Mouse (Mus musculus): ENCODE data around the gene Dhx38. TPM values are rescaled to one million over a fixed set of nuclear protein-coding genes. Genes with fewer than 3 reads are reported as not detected.

Dhx38 gene
- polyA plus RNA-seq, 1 experiment from 2014 or later = 22.4 TPM

- Histone ChIP-seq H3K4me2 (no peak overlapping the region), H3K4me1 (peaks cover 22% of the 10 kb centered on the region), H3K36me3 (peaks cover 20% of the 10 kb centered on the region), H3K27ac (peak overlapping the region; percentile 83), H3K27me3 (no peaks in the 10 kb centered on the region), H3K9ac (no peak overlapping the region), H3K4me3 (no peak overlapping the region), H3K9me3 (no peaks in the 10 kb centered on the region)
- 36% methylated on average over 8 of the region's 8 CpGs for WGBS
- ATAC-seq (ENCODE audit: insufficient number of reproducible peaks, low FRiP score, low TSS enrichment, low read depth) = peak; percentile 55
Observed at GRCm38 (mm10) chr8:109542748-109543519, 22.7 kb downstream of the Dhx38 start.

- peaks cover 13% of the 10 kb centered on the region for H3K36me3 ChIP-seq
- no peak overlapping the region for H3K9ac ChIP-seq
- WGBS = 55% methylated on average over 5 of the region's 5 CpGs
- H3K4me1 ChIP-seq = peaks cover 22% of the 10 kb centered on the region
- H3K27me3 ChIP-seq = no peaks in the 10 kb centered on the region
- H3K9me3 ChIP-seq = no peaks in the 10 kb centered on the region
- peak overlapping the region; percentile 83 for H3K27ac ChIP-seq
- no peak for ATAC-seq (ENCODE audit: insufficient number of reproducible peaks, low FRiP score, low TSS enrichment, low read depth)
- no peak overlapping the region for H3K4me3 ChIP-seq
- H3K4me2 ChIP-seq = no peak overlapping the region
Observed at GRCm38 (mm10) chr8:109542165-109542564, 23.5 kb downstream of the Dhx38 start.

GRCm38 (mm10) chr8:109536703-109537102 lies 29.0 kb downstream of the Dhx38 start:
- WGBS = 3% methylated on average over 5 of the region's 5 CpGs
- Histone ChIP-seq H3K4me1 (no peaks in the 10 kb centered on the region; the same call in 1 of the 2 replicates), H3K9ac (no peak overlapping the region), H3K27me3 (no peaks in the 10 kb centered on the region), H3K9me3 (no peaks in the 10 kb centered on the region), H3K4me2 (peak overlapping the region; percentile 19; the same call in 1 of the 2 replicates), H3K4me3 (peak overlapping the region; percentile 13; the same call in 1 of the 2 replicates), H3K36me3 (no peaks in the 10 kb centered on the region), H3K27ac (no peak overlapping the region)
- peak; percentile 71; the same call in 1 of the 2 replicates for ATAC-seq (ENCODE audit: insufficient number of reproducible peaks, low FRiP score, low TSS enrichment, low read depth)

- WGBS = 88% methylated on average over 19 of the region's 19 CpGs
- no peaks in the 10 kb centered on the region for H3K4me1 ChIP-seq
- ATAC-seq (ENCODE audit: insufficient number of reproducible peaks, low FRiP score, low TSS enrichment, low read depth) = no peak
- no peak overlapping the region for H3K9ac ChIP-seq
- H3K4me3 ChIP-seq = no peak overlapping the region
- no peak overlapping the region for H3K27ac ChIP-seq
- no peaks in the 10 kb centered on the region for H3K36me3 ChIP-seq
- no peak overlapping the region for H3K4me2 ChIP-seq
- no peaks in the 10 kb centered on the region for H3K9me3 ChIP-seq
- H3K27me3 ChIP-seq = no peaks in the 10 kb centered on the region
Observed at GRCm38 (mm10) chr8:109535140-109535990, 30.3 kb downstream of the Dhx38 start.

GRCm38 (mm10) chr8:109524008-109524407 lies 41.7 kb downstream of the Dhx38 start:
- no peak overlapping the region for H3K27ac ChIP-seq
- H3K4me1 ChIP-seq = no peaks in the 10 kb centered on the region
- WGBS = 92% methylated on average over 2 of the region's 2 CpGs
- no peak overlapping the region for H3K9ac ChIP-seq
- no peaks in the 10 kb centered on the region for H3K36me3 ChIP-seq
- H3K4me3 ChIP-seq = no peak overlapping the region
- no peaks in the 10 kb centered on the region for H3K9me3 ChIP-seq
- H3K4me2 ChIP-seq = no peak overlapping the region
- ATAC-seq (ENCODE audit: insufficient number of reproducible peaks, low FRiP score, low TSS enrichment, low read depth) = no peak
- no peaks in the 10 kb centered on the region for H3K27me3 ChIP-seq

GRCm38 (mm10) chr8:109505560-109505959 lies 60.1 kb downstream of the Dhx38 start:
- no peaks in the 10 kb centered on the region for H3K9me3 ChIP-seq
- H3K27me3 ChIP-seq = no peaks in the 10 kb centered on the region
- ATAC-seq (ENCODE audit: insufficient number of reproducible peaks, low FRiP score, low TSS enrichment, low read depth) = no peak
- no peak overlapping the region for H3K27ac ChIP-seq
- H3K4me2 ChIP-seq = no peak overlapping the region
- no peaks in the 10 kb centered on the region for H3K36me3 ChIP-seq
- WGBS = 85% methylated on average over 5 of the region's 5 CpGs
- H3K4me3 ChIP-seq = no peak overlapping the region
- H3K9ac ChIP-seq = no peak overlapping the region
- H3K4me1 ChIP-seq = no peaks in the 10 kb centered on the region

GRCm38 (mm10) chr8:109503566-109503965 lies 62.1 kb downstream of the Dhx38 start:
- Histone ChIP-seq H3K27me3 (no peaks in the 10 kb centered on the region), H3K9me3 (no peaks in the 10 kb centered on the region)

GRCm38 (mm10) chr8:109499009-109499717 lies 66.5 kb downstream of the Dhx38 start:
- H3K4me2 ChIP-seq = no peak overlapping the region
- no peak overlapping the region for H3K27ac ChIP-seq
- H3K4me3 ChIP-seq = no peak overlapping the region
- H3K4me1 ChIP-seq = no peaks in the 10 kb centered on the region
- no peaks in the 10 kb centered on the region for H3K9me3 ChIP-seq
- H3K9ac ChIP-seq = no peak overlapping the region
- no peaks in the 10 kb centered on the region for H3K27me3 ChIP-seq
- H3K36me3 ChIP-seq = no peaks in the 10 kb centered on the region
- WGBS = 83% methylated on average over 16 of the region's 16 CpGs
- no peak for ATAC-seq (ENCODE audit: insufficient number of reproducible peaks, low FRiP score, low TSS enrichment, low read depth)

More at GRCm38 (mm10) chr8:109503566-109503965, 62.1 kb downstream of the Dhx38 start:
- no peak overlapping the region for H3K4me3 ChIP-seq
- H3K36me3 ChIP-seq = no peaks in the 10 kb centered on the region
- WGBS = 71% methylated on average over 1 of the region's 1 CpGs
- no peak overlapping the region for H3K9ac ChIP-seq
- H3K27ac ChIP-seq = no peak overlapping the region
- H3K4me1 ChIP-seq = no peaks in the 10 kb centered on the region
- no peak for ATAC-seq (ENCODE audit: insufficient number of reproducible peaks, low FRiP score, low TSS enrichment, low read depth)
- H3K4me2 ChIP-seq = no peak overlapping the region

Other genes starting within 250 kb of the Dhx38 start
- gene Pmfbp1, start 71.8 kb downstream of the Dhx38 start, polyA plus RNA-seq (2015; fragmentation: Nextera tagmentation; extraction: Ambion mirVana) = 0.12 and 0.27 TPM in 2 replicates
- gene Txnl4b, start within 50 bp of the Dhx38 start, polyA plus RNA-seq (2015; fragmentation: Nextera tagmentation; extraction: Ambion mirVana) = 22.0 and 23.8 TPM in 2 replicates
- 4.0 and 4.6 TPM in 2 replicates for gene Hp, start 13.3 kb upstream of the Dhx38 start, polyA plus RNA-seq (2015; fragmentation: Nextera tagmentation; extraction: Ambion mirVana)
- gene Dhodh, start 42.8 kb upstream of the Dhx38 start, polyA plus RNA-seq (2015; fragmentation: Nextera tagmentation; extraction: Ambion mirVana) = 37.7 and 41.8 TPM in 2 replicates
- 0.22 and 0.41 TPM in 2 replicates for gene Pkd1l3, start 48.7 kb upstream of the Dhx38 start, polyA plus RNA-seq (2015; fragmentation: Nextera tagmentation; extraction: Ambion mirVana)
- gene Ist1, start 127.4 kb upstream of the Dhx38 start, polyA plus RNA-seq (2015; fragmentation: Nextera tagmentation; extraction: Ambion mirVana) = 145 and 153 TPM in 2 replicates
- 20.9 and 23.7 TPM in 2 replicates for gene Zfp821, start 139.7 kb upstream of the Dhx38 start, polyA plus RNA-seq (2015; fragmentation: Nextera tagmentation; extraction: Ambion mirVana)
- gene Atxn1l, start 171.9 kb upstream of the Dhx38 start, polyA plus RNA-seq (2015; fragmentation: Nextera tagmentation; extraction: Ambion mirVana) = 6.4 and 7.6 TPM in 2 replicates
- 33.0 and 38.1 TPM in 2 replicates for gene Ap1g1, start 212.7 kb upstream of the Dhx38 start, polyA plus RNA-seq (2015; fragmentation: Nextera tagmentation; extraction: Ambion mirVana)

Measured in limb, embryonic 15.5 days (tissue).